Mouse (Mus musculus): ENCODE measurements at regions not wholly inside any gene's neighbourhood (a gene's known extent, or its start where the extent isn't known, plus 50 kb on each side); places are given as distances from the start of the nearest gene placed in this dataset.

DNA sequence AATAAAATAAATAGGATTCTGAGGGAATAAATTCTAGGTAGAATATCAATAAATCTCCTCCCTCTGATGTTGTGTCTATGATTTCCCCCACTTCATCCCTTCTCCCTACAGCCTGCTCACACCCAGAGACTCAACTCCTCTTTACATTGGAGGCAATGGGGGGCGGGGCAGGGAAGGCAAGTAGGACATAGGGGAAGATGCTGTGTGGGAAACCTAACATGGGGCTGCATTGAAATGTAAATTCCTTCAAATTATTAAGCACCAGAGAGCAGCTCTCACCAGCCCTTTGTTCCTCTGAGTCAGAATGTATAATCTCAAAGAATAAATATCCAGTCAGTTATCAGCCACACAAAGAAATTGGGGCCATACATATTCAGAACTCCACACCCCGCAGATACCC is 91.6 kb downstream of the Nuf2 start:
- DNase-seq (ENCODE audit: low read depth): no peak

DNA sequence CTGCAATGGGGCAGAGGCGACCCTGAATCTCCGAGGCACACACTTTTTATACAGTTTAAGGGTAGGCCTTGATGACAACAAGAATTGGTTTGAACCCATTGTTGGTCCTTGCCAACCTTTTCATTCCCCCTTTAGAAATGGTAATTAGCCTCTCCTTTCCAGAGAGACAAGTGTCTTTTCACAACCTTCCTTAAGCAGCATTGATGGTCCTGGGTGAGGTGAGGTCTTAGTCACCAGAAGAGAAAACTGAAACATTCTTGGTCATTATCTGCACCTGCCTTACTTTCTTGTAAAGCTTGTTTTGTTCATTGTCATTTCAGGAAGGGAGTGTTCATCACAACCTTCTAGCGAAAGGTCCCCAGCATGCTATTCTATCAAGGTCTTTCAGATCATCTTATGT is 93.3 kb downstream of the Nuf2 start:
- no peak for DNase-seq (ENCODE audit: low read depth)

DNA sequence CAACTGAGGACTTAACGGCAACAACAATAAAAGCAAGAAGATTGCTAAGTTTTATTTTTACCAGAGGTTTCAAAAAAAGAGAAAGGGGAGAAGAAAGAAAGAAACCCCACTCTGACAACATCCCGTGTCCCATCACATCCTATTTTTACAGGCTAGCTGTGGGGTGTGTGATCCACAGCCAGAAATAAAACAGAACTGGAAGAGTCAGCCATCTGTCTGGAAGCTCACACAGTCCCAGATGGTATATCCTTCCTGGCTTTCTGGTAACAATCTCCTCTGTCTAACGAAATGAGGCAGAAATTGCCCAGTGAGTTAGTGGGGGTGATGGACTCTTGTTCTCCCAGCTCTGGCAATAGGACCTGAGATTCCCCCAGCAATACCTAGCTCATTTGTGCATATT is 108.9 kb downstream of the Nuf2 start:
- no peak for DNase-seq (ENCODE audit: low read depth)

DNA sequence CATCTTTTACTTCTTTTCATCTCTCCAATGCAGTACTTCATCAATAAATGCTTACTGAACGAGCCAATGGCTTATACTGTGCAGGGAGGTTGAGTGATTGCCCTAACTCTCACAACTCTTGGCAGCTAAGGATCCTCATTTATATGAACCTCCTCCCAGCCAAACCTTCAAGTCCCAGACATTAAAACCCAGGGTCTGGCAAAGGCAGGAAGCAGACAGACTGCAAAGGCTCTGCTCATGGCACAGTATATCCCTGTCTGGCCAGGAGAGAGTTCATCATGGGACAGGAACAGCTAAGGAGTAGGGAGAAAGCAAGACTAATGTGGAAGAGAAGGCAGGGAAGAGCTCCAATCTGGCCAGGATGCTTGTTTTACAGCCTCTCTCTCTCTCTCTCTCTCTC is 109.6 kb downstream of the Nuf2 start:
- no peak for DNase-seq (ENCODE audit: low read depth)

DNA sequence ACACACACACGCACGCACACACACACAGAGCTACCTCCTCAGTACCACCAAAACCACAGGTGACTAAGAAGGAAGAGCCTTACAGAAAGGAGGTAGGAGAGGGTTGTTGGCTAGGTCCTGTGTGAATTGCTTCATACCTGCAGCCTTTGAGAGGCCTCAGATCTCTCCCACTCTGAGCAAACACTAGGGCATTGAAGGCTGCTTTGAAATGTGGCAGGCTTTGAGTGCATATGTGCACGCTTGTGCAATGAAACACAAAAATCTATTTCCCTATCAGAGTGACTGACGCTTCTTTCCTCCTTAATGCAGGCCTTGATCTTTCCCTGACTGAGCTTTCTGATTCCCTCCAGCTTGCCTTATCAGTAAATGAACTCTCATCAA is 112.6 kb downstream of the Nuf2 start:
- DNase-seq (ENCODE audit: low read depth): no peak

DNA sequence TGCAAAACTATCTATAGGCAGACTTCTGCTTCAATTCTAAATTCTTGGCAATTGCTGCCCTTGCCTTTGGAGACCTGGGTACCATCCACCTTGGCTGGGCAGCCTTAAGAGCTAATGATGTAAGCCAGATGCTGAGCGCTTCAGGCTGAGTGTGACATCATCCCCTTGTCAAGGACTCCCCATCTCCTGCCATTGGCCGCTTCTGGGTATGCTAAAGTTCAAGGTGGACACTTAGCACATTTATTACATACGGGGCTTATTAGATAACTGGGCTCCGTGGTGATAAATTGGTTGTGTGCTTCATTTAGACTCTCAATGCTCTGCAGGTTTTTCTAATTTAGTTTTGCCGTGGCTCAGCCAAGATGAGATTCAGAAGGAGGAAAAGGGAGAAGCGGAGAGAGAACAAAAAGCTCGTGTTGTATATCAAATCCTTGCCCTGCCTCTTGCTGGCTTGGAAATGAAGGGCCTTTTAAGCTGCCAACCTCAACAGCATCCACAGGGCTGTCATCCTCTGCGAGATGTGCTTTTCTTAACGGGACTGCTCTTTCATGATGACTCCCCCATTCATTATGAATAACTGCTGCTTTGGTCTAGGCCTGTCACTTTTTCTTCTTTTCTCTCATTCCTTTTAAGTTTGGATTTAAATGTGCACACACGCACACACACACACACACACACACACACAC is 113.1 kb downstream of the Nuf2 start:
- DNase-seq (ENCODE audit: low read depth): no peak

DNA sequence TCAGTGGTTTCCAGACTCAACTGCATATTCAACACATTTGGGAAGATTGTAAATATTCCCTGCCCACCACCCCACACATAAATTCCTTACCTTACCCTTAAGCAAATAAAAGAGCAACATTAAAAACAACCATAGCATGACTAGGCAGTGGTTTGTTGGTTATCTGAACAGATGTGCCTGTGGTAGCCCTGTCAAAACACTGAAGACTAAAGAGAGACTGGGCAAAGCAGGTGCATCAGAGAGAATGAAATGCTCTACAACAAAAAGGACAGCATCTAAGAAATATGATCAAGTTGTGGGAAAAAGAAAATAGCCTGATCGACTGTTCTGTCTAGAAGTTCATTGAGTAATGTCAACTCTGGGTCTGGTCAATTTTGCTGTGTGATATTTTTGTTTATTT is 114.6 kb downstream of the Nuf2 start:
- no peak for DNase-seq (ENCODE audit: low read depth)

DNA sequence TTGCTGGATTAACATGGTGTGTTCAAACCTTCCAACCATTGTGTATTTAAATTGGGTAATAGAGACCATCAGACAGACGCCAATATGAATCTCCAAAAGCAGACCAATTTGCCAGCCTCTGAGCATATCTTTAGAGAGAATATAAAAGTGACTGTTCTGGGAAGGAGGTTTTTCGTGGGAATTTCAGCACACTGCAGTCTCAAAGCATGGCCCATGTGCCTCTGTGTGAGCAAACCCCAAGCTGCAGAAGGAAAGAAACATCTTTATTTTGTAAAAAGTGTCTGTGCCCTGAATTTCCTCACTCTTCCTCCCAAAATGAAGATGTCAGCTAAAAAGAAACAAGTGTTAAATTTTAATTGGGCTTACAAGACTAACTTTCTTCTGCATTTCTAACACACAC is 123.1 kb downstream of the Nuf2 start:
- no peak for DNase-seq (ENCODE audit: low read depth)

DNA sequence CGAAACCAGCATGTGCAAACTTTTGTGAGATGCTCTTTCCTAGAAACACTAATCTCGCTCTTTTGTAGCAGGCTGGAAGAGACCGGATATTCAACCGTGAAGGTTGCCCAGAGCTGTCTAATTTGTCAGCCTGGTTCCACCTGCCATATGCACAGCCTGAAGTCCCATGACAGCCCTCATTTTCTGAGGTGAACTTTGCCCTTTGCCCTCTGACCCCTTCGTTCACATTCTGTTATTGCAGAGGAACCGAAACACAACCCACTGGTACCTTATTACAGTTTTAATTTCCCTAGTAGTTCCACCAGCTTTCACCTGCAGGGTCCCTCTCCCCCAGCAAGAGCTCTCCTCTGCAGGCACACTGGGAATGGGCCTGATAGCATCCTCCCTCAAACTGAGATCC is 130.4 kb downstream of the Nuf2 start:
- no peak for DNase-seq (ENCODE audit: low read depth)

DNA sequence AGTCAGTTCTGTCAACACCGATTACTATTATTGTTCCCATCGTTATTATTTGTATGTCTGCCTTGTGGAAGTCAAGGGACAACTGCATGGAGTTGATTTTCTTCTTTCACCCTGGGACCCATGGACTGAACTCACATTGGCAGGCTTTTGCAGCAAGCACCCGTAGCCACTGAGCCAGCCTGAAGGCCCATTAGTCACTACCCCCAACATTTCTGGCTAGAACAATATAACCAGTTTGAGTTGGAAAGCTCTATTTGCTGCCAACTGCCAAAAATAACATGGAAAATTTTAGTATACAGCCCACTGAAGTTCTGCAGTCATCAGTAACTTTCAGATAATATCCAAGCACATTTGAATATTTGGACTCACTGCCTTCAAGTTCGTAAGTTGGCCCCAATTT is 133.9 kb downstream of the Nuf2 start:
- no peak for DNase-seq (ENCODE audit: low read depth)

DNA sequence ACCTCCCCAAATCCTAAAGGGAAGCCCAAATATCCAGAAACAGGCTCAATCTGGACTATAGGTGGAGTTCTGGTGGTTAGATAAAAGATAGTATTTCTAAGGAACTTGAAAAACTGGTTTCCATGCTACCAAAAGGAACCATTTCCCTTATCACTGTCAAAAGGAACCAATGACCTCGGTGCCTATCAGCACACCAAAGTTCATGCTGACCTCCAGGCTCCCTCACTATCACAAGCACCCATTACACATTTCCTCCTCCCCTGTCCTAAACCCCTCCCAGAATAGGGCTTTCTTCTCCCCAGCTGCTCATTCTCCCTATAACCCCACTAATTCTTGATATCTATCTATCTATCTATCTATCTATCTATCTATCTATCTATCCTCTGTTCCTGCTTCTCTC is 144.2 kb downstream of the Nuf2 start:
- no peak for DNase-seq (ENCODE audit: low read depth)

DNA sequence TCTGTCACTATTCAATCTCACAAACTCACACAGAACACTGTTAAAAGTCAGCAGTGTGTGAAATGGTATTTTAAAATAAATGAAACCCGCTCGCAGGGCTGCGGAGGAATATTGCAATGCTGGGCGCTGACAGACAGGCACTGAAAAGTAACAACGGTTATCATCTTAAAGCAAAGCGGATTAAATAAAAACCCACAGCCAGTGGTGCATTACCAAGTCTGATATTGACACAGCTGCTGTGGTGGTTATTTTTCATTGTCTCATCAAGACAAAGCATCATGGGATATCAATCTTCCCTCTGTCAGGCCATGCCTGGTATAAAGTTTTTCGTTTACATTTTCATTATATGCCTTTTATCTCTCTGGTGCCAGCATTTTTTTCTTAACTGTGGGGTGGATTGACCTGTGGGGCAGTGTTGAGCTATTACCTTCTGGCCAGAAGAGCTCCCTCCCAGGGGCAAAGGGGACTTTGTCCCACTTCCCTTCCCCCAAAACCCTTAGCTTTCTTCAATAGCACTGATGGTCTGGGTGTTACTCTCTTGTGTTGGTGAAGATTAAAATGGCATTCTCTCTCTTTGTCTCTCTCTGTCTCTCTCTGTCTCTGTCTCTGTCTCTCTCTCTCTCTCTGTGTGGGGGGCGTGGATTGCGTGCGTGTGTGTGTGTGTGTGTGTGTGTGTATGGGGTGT is 145.4 kb downstream of the Nuf2 start:
- DNase-seq (ENCODE audit: low read depth): no peak

DNA sequence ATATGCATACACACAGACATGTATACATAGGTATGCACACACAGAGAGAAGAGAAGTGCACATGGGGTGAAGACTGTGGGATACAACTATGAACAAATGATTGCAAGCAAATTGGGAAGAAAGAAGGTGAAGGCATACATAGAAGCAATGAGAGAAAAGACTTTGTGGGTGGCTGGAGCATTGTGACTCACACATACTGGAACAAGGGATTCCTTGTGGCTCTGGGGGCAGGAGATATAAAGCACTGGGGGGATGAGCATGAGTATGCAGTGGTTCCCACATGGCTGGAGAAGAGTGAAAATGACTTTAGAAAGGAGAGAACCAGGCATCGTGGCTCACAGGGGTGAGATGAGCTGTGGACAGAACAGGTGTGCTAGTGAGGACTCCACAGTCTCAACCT is 156.6 kb downstream of the Nuf2 start:
- no peak for DNase-seq (ENCODE audit: low read depth)

DNA sequence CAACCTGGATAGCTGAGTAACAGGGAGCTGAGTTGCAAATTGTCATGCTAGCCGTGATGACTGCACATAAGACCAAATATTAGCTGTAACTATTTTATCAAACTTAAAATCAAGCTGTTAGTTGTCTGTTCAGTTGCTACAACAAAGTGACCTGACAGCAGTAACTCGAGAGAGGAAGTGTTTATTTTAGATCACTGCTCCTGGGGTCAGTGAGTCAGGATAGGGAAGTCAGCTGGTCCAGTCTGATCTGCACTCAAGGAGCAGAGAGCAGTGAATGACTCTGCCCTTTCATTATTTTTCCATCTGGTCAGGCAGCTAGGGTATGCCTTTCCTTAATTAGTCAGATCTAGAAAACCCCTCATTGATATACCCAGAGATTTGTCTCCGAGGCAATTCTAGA is 162.5 kb downstream of the Nuf2 start:
- DNase-seq (ENCODE audit: low read depth): peak; percentile 6

DNA sequence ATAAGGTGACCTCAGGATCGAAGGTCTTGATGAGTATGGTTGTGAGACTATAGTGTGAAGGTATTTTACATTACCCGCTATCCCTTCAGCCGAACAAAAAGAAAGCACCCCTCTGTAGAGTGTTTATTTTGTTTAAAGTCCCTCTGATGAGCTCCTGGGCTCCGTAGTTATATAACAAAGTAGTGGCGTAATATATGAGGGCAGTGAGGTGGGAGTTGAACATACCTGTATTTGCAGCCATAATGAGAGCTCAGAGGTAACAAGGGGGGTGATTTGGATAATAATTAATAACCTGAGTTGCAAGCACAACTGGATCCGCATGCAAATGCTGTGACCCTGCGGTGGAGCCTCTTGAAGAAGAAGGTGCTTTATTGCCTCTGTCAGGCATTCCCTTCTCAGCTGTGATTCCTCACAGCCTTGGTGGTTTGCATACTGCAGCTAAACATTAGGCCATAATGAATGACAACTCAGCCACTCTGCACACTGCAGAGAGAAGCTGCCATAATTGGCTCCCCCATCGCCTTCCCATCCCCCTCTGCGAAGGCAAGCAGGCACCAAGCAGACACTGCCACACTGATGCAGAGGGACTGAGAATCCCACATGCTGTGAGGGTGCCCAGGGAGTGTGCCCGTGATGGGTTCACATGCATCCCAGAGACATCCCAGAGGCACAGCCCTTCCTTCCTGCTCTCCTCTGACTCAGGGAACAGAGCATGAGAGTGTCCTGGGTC is 163.3 kb downstream of the Nuf2 start:
- DNase-seq (ENCODE audit: low read depth): no peak

DNA sequence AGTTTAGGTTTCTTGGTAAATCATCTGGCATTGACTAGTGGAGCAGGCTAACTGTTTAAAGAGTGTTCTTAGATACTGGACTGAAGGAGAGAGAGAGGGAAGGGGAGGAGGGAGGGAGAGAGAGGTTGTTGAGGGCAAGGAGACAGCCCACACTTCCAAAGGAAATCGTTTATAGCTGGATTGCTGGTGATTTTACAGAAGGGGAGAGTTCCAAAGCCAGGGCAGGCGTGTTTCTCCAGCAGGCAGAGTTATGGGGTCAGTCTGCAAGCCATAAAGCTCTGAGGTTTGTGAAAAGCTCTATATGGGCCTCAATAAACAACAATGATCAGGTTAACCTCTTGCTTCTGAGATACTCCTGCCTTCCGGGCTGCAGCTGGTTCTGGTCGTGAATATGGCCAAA is 163.9 kb downstream of the Nuf2 start:
- DNase-seq (ENCODE audit: low read depth): no peak

DNA sequence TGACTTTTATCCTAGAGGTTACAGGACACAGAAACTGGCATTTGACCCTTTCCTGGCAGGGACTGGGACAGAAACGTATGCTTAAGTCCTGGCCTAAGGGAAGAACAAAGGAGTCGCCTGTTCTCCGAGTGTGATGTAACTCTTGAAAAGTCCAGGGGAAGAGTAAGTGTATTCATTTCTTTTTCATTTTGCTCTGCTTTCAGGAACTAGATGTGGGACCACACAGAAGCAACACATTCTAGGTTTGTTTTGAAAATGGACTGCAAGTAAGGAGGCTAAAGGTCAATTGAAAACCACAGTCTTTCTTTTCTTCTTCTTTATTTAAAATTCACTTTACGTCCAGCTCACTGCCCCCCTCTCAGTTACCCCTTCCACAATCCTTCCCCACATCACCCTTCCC is 168.7 kb downstream of the Nuf2 start:
- DNase-seq (ENCODE audit: low read depth): no peak

DNA sequence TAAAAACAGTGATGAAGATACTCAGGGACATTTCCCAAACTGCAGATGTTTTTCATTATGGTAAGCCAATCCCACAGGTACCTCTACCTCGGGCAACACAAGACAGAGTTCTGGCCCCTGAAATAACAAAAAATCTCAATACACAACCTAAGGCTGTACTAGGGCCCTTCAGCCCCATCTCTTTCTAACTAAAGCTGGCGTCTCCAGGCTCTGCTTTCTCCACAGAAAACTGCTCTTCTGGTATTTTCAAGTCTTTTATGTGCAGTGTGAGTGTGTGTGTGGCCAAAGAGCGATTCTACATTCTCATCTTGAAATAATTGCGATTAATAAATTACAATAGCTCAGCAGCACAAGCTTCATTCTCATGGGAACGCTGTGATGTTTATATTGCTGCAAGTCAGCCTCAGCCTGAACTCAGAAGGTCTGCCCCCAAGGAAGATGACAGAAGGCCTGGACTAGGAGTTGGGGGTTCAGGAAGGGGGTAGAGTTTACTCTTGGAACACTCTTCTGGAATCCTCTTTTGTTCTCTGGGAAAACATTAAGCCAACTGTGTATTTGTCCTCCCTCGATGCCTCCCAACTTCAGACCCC is 173.5 kb downstream of the Nuf2 start:
- no peak for DNase-seq (ENCODE audit: low read depth)

DNA sequence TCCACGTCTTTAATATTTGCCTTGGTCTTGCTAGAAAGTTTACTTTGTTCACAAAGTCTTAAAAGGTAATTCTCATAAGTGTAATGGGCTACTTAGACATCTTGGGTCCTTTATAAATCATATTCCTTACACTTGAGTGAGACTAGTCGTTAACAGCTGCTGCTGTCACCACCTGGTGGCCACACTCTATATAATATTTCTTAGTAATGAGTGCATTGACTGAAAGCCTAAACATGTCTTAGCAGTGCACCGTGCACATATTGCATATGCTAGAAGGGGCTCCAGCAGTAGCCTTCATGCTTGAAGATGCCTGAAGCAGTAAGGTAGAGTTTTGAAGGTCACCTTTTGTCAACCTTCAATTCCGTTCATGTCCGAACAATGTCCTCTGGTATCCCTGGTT is 177.2 kb downstream of the Nuf2 start:
- peak; percentile 24 for DNase-seq (ENCODE audit: low read depth)

DNA sequence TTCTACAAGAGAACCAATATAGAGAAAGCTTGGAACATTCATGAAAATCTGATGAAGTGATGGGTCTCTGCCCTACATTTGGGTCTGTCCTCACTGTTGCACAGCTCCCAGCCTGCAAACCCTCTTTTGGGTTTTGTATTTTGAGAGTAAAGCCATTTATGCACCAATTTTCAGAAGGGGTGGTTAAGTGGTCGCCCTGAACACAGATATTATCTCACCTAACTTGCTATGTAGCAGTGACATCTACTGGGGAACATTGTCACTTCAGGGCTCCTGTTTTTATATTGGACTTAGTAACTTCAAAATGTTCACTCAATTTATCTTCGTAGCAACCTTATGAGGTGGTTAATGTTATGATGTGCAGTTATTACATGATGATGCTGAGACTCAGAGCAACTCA is 183.6 kb downstream of the Nuf2 start:
- peak; percentile 15 for DNase-seq (ENCODE audit: low read depth)

DNA sequence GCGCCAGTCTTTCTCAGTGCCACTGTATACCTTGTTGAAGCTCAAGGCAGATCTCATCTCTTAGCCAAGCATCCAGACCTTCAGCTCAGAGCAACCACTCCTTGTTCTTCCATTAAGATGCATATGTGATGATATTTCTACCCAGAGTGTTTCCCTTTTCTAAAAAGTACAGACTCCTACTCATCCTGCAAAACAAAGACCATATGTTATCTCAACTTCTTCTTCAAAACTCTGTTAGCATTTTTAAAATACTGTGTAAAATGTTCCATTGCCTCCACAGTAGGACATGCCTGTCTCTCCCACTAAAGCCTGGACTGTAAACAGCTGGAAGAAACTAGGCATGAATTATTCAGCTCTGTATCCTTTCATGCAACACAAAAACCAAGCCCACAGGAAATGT is 184.4 kb downstream of the Nuf2 start:
- DNase-seq (ENCODE audit: low read depth): no peak

DNA sequence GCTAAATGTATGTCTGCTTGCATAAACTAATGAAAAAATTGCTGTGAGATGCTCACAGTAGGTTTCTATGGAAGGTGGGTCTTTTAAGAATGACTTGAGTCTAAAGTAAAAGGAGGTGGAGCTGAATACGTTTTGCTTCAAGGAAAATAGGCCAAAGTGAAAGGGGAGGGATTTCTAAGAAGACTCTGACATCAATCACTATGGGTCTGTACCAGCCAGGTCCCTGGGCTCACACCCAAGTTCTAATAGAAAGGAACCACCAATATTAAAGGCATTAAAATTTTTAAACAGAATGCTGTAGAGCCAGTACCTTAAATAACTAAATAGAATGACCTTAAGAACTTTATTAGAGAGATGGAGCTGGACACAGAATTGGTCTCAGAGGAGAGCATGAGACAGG is 190.1 kb downstream of the Nuf2 start:
- no peak for DNase-seq (ENCODE audit: low read depth)

DNA sequence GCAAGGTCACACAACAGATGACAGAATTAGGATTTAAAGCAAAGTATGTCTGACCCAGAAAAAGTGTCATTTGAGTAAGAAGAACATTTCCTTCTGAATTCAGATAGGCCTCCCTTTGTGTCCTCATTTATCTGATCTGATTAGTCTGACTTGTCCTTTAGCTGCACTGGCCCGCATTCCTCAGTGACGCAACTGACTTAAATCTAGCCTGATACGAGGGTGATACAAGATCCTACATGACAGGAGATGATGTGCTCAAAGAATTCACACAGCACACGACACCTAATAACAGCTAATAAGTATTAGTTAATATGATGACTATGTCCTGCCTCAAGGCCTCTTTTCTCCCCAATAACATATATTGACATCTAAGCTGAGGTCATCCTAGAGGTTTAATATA is 192.8 kb downstream of the Nuf2 start:
- DNase-seq (ENCODE audit: low read depth): no peak

Measured in 416B (cell line).